Mouse (Mus musculus): ENCODE measurements around the gene Wdr60. TPM values are rescaled to one million over a fixed set of nuclear protein-coding genes. Genes with fewer than 3 reads are reported as not detected.

The Wdr60 gene
- polyA plus RNA-seq, 1 experiment = 12.5 TPM

- no peak for DNase-seq (ENCODE audit: low spot score)
Measured at GRCm38 (mm10) chr12:116265275-116265674, 2.5 kb upstream of the Wdr60 start.

GRCm38 (mm10) chr12:116264756-116265155, 1.9 kb upstream of the Wdr60 start:
- no peak for DNase-seq (ENCODE audit: low spot score)

DNA sequence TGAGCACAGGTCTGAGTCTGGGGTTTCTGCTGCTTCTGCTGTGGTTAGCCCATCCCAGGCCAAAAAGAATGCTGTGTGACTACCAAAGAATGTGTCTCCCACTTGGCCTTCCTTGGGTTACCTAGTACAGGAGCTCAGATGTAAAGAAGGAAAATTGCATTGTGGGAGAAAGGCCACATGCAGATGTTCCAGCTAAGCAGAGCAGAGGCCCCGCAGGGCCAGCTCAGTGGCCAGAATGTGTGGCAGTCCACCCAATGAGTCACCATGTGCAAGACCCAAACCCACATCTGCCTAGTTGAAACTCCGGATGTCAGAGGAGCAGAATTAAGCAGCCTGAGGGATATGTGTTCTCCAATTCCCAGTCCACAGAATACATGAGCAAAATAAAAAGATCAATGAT, 4.5 kb downstream of the Wdr60 start:
- no peak for DNase-seq (ENCODE audit: low spot score)

DNA sequence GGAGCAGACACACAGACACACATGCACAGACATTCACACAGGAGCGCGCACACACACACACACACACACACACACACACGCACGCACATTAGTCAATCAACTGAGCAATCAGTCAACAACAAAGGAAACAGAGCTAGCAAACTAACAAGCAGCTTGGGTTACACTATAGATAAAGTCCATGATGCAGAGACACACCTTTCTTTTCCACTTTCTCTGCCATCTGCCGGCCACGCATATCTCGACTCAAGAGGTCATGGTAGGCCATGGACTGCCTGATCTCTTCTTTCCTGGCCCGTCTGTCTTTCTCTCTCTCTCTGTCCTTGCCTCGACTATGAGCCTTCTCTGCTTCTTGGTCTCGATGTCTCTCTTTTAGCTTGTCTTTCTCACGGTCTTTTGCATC, 7.2 kb downstream of the Wdr60 start:
- DNase-seq (ENCODE audit: low spot score) = no peak

DNA sequence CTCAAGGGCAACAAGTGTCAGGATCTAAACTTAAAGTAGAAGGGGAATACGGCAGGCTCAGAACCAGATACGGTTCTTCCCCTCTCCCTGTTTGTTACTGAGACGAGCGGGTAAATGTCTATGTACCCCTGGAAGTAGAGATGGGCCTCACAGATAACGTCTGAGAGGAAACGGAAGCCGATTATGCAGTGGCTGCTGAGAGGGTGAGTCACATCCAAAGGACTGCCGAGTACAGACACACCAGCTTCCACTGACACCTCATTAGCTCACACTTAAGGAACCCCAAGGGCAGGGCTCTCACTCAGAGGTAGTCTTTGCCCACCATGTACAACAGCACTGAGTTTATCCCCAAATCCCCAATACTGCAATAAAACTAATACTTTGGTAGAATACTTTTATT, 8.2 kb downstream of the Wdr60 start:
- DNase-seq (ENCODE audit: low spot score) = no peak

DNA sequence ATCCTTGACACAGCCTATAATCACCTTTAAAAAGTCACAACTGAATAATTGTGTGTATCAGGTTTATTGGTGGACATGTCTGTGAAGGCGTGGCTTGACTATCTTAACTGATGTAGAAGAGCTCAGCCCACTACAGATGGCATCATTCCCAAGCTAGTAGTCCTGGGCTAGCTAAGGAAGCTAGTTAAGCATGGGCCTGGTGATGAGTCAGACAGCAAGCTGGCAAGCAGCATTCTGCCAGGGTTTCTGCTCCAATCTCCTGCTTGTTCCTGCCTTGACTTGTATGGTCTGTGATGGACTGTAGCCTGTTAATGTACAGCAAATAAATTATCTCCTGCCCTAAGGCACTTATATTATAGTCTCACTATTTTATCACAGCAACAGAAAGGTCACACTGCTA, 18.2 kb downstream of the Wdr60 start:
- no peak for DNase-seq (ENCODE audit: low spot score)

- no peak for DNase-seq (ENCODE audit: low spot score)
Measured at GRCm38 (mm10) chr12:116238803-116239202, 24.0 kb downstream of the Wdr60 start.

DNA sequence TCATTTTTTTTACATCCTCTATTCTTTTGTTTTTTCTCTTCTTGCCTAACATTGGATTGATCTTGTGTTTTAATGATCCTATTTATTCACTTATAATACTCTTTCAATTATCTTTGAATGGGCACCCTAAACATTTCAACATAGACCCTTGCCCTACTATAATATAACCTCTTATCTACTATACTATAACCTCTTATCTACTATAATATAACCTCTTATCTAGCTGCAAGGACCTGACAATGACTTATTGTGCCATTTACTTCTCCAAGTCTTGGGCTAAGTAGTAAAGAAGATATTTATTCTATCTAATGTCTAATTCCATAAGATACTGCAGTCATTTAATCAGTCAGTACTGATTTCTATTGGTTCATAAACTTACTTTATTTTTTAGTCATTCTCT, 24.5 kb downstream of the Wdr60 start:
- DNase-seq (ENCODE audit: low spot score) = no peak

DNA sequence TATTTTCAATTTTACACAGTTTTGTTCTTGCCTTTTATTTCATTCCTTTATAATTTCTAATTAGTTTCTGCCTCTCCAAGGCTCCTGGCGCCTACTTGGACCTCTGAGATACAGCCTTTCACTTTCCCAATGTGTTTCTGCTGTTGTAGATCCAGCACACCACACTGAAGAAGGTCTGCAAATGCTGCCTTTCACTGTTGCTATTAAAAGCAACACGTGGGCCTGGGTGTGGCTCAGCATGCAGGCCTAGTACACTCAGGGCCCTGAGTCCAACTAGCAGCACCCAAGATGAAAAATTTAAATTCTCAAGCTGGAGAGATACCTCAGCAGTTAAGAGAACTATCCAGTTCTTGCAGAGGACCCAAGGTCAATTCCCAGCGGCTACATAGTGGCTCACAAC, 26.2 kb downstream of the Wdr60 start:
- DNase-seq (ENCODE audit: low spot score) = no peak

DNA sequence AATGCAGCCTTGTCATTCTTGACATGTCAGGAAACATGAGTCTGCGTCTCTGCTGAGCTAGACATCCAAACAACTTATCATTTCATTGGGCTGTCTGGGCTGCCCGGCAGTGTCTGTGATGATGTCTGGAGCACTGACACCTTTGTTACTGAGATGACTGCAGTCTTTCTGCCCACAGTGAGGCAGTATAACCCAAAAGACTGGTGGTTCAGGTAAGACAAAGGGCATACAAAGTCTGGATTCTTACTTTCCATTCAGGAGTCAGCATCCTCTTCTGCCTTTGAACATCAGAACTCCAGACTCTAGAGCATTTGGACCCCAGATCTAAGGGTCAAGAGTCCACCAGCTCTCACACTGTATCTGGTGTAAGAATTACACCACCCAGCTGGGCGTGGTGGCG, 27.5 kb downstream of the Wdr60 start:
- DNase-seq (ENCODE audit: low spot score) = no peak

- no peak for DNase-seq (ENCODE audit: low spot score)
Measured at GRCm38 (mm10) chr12:116232061-116232460, 30.8 kb downstream of the Wdr60 start.

DNA sequence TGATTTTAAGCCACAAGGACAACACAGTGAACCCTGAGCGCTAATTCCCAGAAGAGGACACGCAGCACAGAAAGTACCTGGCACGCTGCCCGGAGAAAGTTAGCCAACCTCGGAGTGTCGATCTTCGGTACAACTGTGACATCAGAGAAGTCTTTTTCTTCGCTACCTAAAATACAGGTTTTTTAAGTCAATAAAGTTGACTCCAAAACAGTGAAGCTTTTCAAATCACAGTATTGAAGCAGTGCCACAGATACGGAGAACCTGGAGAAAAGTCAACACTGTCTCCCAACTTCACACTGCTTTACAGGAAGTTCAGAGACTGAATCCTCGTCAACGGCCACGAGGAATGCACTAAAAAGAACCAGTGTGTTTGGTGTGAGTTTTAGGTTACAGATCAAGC, 31.2 kb downstream of the Wdr60 start:
- peak; percentile 63 for DNase-seq (ENCODE audit: low spot score)

GRCm38 (mm10) chr12:116229451-116229850, 33.4 kb downstream of the Wdr60 start:
- no peak for DNase-seq (ENCODE audit: low spot score)

DNA sequence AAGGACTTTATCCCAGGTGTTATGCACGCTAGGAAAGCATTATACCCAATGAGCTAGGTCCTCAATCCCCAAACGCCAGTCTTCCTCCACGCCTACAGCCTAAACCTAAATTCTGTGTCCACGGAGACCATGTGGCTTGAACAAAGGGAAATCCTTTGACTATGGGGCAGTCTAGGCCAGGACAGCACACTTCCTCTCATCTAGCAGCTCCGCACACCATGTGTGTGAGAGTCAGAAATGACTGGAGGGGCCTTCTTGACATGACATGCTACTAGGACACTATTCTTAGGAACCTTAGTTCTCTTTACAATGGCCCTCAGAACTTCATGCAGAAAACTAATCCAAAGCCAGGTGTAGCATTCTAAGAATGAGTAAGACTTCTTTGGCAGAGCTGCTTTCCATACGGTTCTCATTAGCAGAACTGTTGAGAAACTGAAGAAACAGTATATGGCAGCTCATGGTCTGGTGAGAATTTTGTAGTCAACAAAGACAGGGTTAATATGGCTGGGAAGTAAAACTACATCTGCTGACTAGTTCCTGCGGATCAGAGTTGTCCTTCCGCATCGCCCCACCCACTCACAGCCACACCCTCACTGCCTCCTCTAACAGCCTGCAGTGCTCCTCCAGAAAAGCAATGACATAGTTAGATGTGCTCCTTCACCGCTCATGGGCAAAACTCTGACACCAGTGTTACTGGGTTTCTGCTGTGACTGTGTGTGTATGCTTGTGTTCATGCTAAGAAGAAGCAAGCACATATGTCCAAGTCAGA, 36.3 kb downstream of the Wdr60 start:
- DNase-seq (ENCODE audit: low spot score) = no peak

DNA sequence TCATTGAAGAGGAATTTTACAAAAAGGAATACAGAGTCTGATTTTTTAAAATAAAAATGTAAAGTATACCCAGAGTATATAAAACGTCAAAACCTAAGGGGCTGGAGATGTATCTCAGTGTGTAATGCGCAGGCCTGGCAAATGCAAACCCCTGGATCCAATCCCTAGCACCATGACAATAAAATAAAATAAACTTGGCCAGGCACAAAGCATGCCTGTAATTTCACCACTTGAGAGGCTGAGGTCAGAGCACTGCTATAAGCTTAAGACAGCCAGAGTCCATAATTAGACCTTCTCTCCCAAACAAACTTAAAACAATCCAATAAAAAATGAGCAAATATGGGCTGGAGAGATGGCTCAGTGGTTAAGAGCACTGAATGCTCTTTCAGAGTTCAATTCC, 39.7 kb downstream of the Wdr60 start:
- DNase-seq (ENCODE audit: low spot score) = no peak

- DNase-seq (ENCODE audit: low spot score) = no peak
Measured at GRCm38 (mm10) chr12:116207486-116207885, 55.3 kb downstream of the Wdr60 start.

GRCm38 (mm10) chr12:116205726-116206125, 57.1 kb downstream of the Wdr60 start:
- no peak for DNase-seq (ENCODE audit: low spot score)

DNA sequence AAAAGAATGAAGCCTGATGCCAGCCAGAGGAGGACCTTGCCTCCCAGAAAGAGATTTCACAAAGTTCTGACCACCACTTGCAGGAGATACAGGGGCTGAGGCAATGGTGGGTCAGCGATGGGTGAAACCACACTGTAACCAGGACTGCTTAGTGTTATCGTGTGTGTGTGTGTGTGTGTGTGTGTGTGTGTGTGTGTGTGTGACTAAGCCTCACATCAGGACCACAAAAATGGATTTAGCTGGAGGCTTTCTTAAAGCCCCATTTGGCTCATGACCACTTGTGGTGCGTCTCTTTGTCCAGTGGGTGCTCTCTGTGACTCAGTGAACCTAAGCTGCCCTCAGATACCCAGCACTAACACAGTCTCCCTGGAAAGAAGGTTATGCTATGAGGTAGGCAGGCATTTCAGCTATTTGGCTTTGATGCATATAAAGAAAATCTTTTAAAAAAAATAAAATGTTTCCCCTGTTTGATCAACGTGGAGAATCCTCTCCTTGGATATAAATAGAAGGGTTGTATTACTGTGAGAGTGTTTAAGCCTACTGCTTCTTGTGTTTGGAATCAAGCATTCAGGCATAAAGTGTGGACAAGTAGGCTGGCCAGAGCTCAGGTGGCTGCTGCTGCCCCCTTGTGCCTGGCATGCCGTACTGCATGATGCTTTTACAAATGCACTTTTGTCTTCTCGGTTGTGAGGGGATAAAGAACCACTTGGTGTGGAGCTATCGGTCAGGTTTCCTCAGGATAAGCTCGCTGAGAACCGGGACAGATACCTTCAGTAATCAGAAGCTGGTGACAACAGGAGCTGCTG, 60.4 kb downstream of the Wdr60 start:
- DNase-seq (ENCODE audit: low spot score) = no peak

- DNase-seq (ENCODE audit: low spot score) = no peak
Measured at GRCm38 (mm10) chr12:116198791-116199190, 64.0 kb downstream of the Wdr60 start.

- DNase-seq (ENCODE audit: low spot score) = no peak
Measured at GRCm38 (mm10) chr12:116196221-116196620, 66.6 kb downstream of the Wdr60 start.

DNA sequence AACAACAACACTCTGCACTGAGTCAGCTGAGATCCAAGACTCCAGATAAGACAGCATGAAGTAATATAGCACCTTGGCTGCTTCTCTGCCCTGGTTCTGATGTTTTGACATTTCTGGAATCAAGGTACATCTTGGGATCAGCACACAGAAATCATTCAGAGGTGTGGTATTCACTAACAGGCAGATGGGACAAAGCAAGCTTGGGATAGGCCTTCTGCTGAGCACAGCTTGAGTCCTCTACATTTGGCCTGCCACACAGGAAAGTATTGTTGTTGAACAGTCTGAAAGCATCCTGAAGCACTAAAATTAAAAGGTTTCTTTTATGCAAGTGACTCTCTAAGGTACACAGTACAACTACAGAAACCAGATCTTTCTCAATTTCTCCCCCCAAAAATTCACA, 68.2 kb downstream of the Wdr60 start:
- no peak for DNase-seq (ENCODE audit: low spot score)

DNA sequence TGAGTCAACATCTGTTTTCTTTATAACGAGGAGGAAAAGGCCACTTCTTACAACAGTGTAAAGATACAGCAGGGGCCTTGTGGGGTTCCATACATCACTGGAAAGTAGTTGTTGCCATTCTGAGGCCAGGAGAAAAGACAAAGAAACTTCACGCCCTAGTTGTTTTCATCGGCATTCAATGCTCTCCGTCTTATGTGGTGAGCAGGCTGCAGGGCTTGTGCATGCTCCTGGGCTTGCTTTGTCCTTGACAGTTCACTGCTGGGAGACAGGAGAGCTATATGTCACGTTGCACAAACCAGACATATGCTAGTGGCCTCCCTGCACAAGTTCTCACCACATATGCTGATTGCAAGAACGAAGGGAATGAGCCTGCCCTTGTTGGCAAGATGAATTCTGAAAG, 68.9 kb downstream of the Wdr60 start:
- DNase-seq (ENCODE audit: low spot score) = no peak

DNA sequence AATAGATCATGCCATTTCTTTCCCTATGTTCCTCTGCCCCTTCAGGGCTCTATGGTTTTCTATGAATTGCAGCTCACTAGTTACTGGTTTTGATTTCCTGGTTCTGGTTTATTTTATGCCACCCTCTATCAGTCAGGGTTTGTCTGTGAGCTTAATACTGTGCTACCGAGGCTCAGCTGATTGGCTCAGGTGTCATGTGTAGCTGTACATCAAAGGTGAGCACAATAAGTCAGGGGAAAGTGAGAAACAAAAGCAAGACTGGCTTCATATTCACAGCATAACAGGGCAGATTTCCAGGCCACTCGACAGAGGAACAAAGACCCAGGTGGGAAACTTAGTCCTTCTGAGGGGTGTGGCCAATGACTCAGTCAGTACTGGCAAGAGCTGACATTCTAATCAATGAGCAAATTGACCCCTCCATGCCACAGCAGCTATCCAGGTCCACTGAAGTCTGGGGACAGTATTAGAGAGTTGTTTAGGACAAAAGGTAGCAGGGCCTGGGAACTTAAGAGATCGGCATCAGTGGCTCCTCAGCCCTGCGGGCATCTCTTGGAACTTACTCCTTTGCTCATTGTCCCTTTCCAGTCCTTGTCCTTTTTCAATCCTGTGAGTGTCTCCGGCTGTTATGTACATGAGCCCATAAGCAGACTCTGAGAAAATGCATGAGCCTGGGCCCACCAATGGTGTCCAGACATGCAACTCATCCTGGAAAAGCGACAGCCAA, 79.4 kb downstream of the Wdr60 start:
- no peak for DNase-seq (ENCODE audit: low spot score)
